Mouse (Mus musculus) neural tube, embryonic 12.5 days (tissue): ENCODE results near the gene Neurl2. TPM values are rescaled to one million over a fixed set of nuclear protein-coding genes. Genes with fewer than 3 reads are reported as not detected.

Source experiments
- ATAC-seq: fragments of 200-750 bp; cut with Nextera tagmentation; 2 replicates; pipeline ENCODE4 v1.8.0; 2017; ENCODE audit warnings: low read depth, mild to moderate bottlenecking, moderate TSS enrichment, moderate library complexity; ENCODE audit not compliant: low FRiP score
- H3K27ac ChIP-seq: fragments of 300-500 bp; sonication (generic); 2 replicates; pipeline ENCODE4 v1.5.1; 2016
- H3K27me3 ChIP-seq: fragments of 300-500 bp; sonication (generic); replicated peaks from 2 replicates; pipeline ENCODE4 v1.6.1; 2016; ENCODE audit warnings: mild to moderate bottlenecking
- H3K36me3 ChIP-seq: fragments of 300-500 bp; sonication (generic); 2 replicates; pipeline ENCODE4 v1.6.1; 2016; ENCODE audit warnings: mild to moderate bottlenecking
- H3K4me1 ChIP-seq: fragments of 300-500 bp; sonication (generic); 2 replicates; pipeline ENCODE4 v1.6.1; 2016
- H3K4me2 ChIP-seq: fragments of 300-500 bp; sonication (generic); replicated peaks from 2 replicates; pipeline ENCODE4 v1.6.1; 2016; ENCODE audit warnings: mild to moderate bottlenecking
- H3K4me3 ChIP-seq: fragments of 300-500 bp; sonication (generic); 2 replicates; pipeline ENCODE4 v1.5.1; 2016
- H3K9ac ChIP-seq: fragments of 300-500 bp; sonication (generic); 2 replicates; pipeline ENCODE4 v1.6.1; 2016; ENCODE audit warnings: mild to moderate bottlenecking
- H3K9me3 ChIP-seq: fragments of 300-500 bp; sonication (generic); 2 replicates; pipeline ENCODE4 v1.6.1; 2016; ENCODE audit warnings: mild to moderate bottlenecking
- WGBS: fragments of 180-500 bp; shearing (Covaris S2); methylation state at CpG from one replicate; pipeline ENCODE4 v1.1.7; 2016; 5-methylcytosine and 5-hydroxymethylcytosine counted together
- polyA plus RNA-seq: library from polyadenylated mRNA; unstranded; fragments of >200 nt; fragmentation: Nextera tagmentation; extraction: Ambion mirVana; gene quantifications from 2 replicates; pipeline ENCODE4 v1.2.1, GENCODE M21; 2016

Gene Neurl2
- polyA plus RNA-seq, 1 experiment from 2014 or later: 4.5 TPM

DNA sequence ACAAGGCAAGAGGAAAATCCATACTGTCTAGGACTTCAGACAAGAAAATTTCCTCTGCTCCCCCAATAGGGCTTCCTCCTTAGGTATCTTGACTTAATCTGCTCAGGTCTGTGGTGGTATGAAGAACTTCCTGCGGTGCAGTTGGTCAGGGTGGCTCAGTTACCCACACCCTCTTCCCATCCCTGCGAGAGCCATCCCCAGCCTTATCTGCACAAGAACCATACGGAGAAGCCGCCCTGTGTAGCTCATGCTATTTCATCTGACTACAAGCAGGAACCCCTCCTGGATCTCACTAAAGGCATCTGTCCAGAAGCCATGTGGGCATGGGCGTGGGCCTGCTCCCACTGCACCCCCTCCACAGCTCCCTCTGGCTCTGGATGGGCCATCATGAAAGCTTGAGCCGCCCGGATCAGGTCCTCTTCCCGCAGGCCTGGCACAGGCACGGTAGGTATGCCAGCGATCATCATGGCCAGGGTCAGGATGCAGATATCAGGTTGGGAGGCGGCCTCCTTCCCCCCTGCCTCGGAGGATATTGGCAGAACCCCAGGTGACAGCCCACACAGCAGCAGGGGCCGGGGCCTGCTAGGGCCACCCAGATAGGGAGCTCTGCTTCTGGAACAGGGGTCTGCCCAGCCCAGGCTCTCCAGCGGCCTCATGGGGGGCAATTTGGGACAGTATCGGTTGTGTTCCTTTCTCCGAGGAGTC is 6.0 kb downstream of the Neurl2 start:
- Histone ChIP-seq H3K4me1 (peaks cover 3% of the 10 kb centered on the region; the same call in 1 of the 2 replicates), H3K9me3 (no peaks in the 10 kb centered on the region; the same call in 1 of the 2 replicates), H3K4me2 (no peak overlapping the region), H3K27ac (no peak overlapping the region), H3K36me3 (peaks cover 43% of the 10 kb centered on the region), H3K4me3 (no peak overlapping the region), H3K27me3 (no peaks in the 10 kb centered on the region), H3K9ac (no peak overlapping the region)
- ATAC-seq: no peak
- WGBS: 92% methylated on average over 16 of the region's 16 CpGs

DNA sequence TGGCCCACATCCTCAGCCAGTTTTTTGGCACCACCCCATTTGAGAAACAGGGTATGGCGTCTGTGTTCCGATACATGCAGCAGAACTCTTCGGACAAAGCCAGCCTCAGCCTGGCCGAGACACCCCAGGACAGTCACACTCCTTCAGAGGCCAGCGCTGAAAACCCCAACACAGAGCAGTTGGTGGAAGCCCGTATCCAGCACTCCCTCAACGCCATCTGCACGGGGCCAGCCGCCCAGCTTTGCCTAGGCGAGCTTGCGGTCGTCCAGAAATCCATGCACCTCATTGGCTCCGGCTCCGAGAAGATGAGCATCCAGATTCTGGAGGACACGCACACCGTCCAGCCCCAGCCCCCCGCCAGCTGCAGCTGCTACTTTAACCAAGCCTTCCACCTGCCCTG is 7.7 kb downstream of the Neurl2 start:
- Histone ChIP-seq H3K36me3 (peaks cover 54% of the 10 kb centered on the region), H3K4me1 (peaks cover 5% of the 10 kb centered on the region; the same call in 1 of the 2 replicates), H3K9ac (no peak overlapping the region), H3K4me3 (no peak overlapping the region), H3K27ac (no peak overlapping the region), H3K4me2 (no peak overlapping the region), H3K27me3 (no peaks in the 10 kb centered on the region), H3K9me3 (no peaks in the 10 kb centered on the region; the same call in 1 of the 2 replicates)
- ATAC-seq: no peak
- 95% methylated on average over 17 of the region's 17 CpGs for WGBS

DNA sequence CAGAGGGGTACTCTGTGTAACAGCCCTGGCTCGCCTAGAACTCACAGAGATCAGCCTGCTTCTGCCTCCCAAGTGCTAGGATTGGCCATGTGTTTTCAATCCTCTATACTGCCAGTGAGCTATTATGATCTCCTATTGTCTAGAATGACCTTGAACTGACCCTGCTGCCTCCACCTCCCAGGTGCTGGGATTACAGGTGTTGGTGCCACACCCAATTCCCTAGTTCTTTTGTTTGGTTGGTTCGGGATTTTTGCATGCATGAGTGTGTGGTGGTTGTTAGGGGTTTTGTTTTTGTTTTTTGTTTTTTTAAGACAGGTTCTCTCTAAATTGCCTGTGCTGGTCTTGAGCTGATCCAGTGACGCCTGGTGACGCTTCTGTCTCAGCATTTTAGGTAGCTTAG is 9.3 kb downstream of the Neurl2 start:
- Histone ChIP-seq H3K4me3 (no peak overlapping the region), H3K36me3 (peaks cover 62% of the 10 kb centered on the region), H3K4me1 (peaks cover 5% of the 10 kb centered on the region; the same call in 1 of the 2 replicates), H3K9me3 (no peaks in the 10 kb centered on the region; the same call in 1 of the 2 replicates), H3K4me2 (peak overlapping the region; percentile 67), H3K27ac (no peak overlapping the region), H3K9ac (no peak overlapping the region), H3K27me3 (no peaks in the 10 kb centered on the region)
- ATAC-seq: no peak
- whole genome bisulfite sequencing: 91% methylated on average over 4 of the region's 4 CpGs

DNA sequence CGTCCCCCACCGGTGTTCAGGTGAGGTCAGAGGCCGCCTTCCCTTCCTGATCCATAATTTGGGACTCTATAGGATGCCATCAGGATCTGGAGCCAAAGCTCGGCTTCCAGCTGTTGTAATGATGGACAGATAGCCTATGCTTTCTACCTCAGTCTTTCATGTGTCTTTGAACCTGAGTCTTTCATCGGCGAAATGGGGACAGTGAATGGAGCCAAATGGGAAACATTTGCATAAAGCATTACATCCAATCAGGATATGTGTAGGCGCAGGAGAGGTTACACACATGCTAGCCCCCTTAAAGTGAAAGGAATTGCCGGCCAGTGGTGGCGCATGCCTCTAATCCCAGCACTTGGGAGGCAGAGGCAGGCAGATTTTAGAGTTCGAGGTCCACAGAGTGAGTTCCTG is 10.1 kb downstream of the Neurl2 start:
- Histone ChIP-seq H3K36me3 (peaks cover 56% of the 10 kb centered on the region), H3K27ac (peak overlapping the region; percentile 68), H3K4me2 (peak overlapping the region; percentile 67), H3K4me3 (peak overlapping the region; percentile 69), H3K4me1 (peaks cover 5% of the 10 kb centered on the region; the same call in 1 of the 2 replicates), H3K27me3 (no peaks in the 10 kb centered on the region), H3K9ac (peak overlapping the region; percentile 68), H3K9me3 (no peaks in the 10 kb centered on the region)
- 4% methylated on average over 10 of the region's 10 CpGs for WGBS
- ATAC-seq: peak; percentile 80

DNA sequence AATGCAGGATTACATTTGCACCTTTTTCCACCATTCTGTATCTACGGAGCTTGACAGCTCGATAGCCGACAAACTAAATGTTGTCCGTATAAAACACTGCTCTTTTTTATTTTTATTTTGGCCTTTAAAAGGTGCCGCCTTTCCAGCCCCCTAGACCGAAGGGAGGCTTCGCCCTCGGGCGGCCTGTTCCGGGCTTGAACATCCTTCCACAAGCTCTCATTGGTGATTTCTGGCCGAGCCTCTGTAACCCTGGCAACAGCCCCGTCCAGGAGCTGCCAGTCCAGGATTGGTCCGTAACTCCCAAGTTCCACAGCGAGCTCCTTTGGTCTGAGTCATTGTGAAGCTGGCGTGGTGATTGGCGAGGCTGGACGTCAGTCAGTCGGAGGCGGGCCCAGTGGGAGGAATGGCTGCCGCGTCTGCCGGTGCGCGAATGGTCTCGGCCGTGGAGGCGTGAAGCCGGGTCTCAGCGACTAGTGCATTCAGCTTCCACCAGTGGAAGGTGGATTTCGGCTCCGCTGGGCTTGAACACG is 10.6 kb downstream of the Neurl2 start, which contains the start of gene Zswim1:
Gene Zswim1, plus strand, starts transcription at position 51 of the 530 bp plus-strand sequence.
- ATAC-seq: peak; percentile 99
- Histone ChIP-seq H3K27ac (peak within 1 kb of the TSS; percentile 68), H3K9me3 (no peaks in the 10 kb centered on the region), H3K4me2 (peak within 1 kb of the TSS; percentile 67), H3K36me3 (peaks cover 51% of the 10 kb centered on the region), H3K27me3 (no peaks in the 10 kb centered on the region), H3K4me3 (peak within 1 kb of the TSS; percentile 69), H3K9ac (peak within 1 kb of the TSS; percentile 68), H3K4me1 (peaks cover 5% of the 10 kb centered on the region; the same call in 1 of the 2 replicates)
- WGBS: 2% methylated on average over 32 of the region's 32 CpGs

DNA sequence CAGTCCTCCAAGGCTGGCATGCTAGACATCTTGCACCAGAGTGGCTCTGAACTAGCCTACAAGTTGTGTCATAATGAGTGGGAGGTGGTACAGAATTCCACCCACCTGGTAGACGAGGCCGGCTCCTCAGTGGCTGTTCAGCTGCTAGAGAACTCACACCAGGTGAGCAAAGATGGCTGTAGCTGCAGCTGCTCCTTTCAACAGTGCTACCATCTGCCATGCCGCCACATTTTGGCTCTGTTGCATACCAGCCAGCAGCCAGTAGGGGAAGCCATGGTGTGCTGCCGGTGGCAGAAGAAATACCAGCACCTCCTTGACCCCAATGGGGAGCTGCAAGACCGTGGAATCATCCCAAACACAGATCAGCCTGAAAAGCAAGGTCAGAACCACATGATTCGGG is 12.2 kb downstream of the Neurl2 start:
- WGBS: 87% methylated on average over 6 of the region's 6 CpGs
- peaks cover 34% of the 10 kb centered on the region for H3K36me3 ChIP-seq

DNA sequence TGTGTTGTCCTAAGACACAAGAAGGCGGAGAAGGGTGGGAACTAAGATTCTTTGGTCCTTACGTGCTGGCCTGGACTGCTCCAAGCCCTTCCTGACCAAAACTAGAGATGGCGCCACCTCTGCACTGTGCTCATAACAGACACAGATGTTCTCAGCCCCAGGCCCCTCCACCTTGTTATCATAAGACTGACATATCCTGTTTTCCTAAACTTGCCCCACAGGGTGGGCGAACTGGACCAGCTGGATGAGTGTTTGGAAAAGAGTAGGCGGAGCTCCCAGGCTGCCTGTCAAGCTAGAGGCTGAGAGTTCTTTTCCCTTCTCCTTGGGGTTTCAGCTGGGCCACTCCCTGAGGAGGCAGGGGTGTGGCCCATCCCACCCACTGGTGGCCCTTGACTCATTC is 15.6 kb downstream of the Neurl2 start:
- Histone ChIP-seq H3K4me2 (no peak overlapping the region), H3K4me3 (no peak overlapping the region), H3K4me1 (peaks cover 5% of the 10 kb centered on the region; the same call in 1 of the 2 replicates), H3K27ac (no peak overlapping the region), H3K9ac (no peak overlapping the region), H3K9me3 (no peaks in the 10 kb centered on the region), H3K36me3 (peaks cover 20% of the 10 kb centered on the region), H3K27me3 (no peaks in the 10 kb centered on the region)
- WGBS: 78% methylated on average over 5 of the region's 5 CpGs
- no peak for ATAC-seq

More for the DNA sequence above, 12.2 kb downstream of the Neurl2 start:
- Histone ChIP-seq H3K27ac (no peak overlapping the region), H3K4me3 (no peak overlapping the region), H3K9me3 (no peaks in the 10 kb centered on the region), H3K4me2 (no peak overlapping the region), H3K27me3 (no peaks in the 10 kb centered on the region), H3K4me1 (peaks cover 5% of the 10 kb centered on the region; the same call in 1 of the 2 replicates), H3K9ac (no peak overlapping the region)
- ATAC-seq: no peak

DNA sequence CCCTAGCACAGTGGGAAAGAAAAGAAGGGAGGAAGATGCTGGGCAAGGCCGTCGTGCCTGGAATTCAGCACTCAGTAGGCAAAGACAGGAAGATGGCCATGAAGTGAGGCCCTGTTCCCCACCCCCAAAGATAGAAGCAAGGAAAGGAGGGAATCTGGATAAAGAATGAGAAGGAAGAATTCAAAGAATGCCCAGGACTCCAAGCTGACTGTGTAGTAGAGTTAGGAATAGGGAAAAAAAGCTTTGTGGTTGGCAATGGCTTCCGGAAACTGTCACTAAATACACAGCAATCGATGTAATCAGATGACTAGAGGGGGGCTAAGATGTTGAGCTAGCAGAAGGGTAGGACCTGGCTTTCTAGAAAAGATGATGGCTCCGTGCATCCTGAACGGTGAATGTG is 16.1 kb downstream of the Neurl2 start:
- peaks cover 20% of the 10 kb centered on the region for H3K36me3 ChIP-seq
- no peak overlapping the region for H3K9ac ChIP-seq
- no peaks in the 10 kb centered on the region for H3K27me3 ChIP-seq
- no peaks in the 10 kb centered on the region for H3K9me3 ChIP-seq
- H3K27ac ChIP-seq: no peak overlapping the region
- H3K4me3 ChIP-seq: no peak overlapping the region
- 85% methylated on average over 6 of the region's 6 CpGs for WGBS
- ATAC-seq: no peak
- peaks cover 1% of the 10 kb centered on the region; the same call in 1 of the 2 replicates for H3K4me1 ChIP-seq
- no peak overlapping the region for H3K4me2 ChIP-seq

DNA sequence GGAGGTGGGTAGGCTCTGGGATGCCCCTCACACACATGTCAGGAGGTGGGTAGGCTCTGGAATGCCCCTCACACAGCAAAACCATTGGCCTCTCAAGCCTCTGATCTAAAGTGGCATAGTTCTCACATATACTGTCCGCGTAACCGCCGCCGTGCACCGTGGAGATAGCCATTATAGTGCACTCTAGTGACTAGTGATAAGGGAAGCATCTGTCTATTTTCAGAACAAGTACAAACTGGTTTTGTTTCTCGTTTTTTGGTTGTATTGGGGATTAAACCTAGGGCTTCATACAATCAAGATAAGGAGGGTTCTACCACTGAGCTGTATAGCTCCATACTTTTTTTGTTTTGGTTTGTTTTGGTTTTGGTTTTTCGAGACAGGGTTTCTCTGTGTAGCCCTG is 17.4 kb downstream of the Neurl2 start:
- Histone ChIP-seq H3K4me2 (no peak overlapping the region), H3K36me3 (peaks cover 11% of the 10 kb centered on the region), H3K27ac (no peak overlapping the region), H3K27me3 (no peaks in the 10 kb centered on the region), H3K4me3 (no peak overlapping the region), H3K9me3 (no peaks in the 10 kb centered on the region), H3K9ac (no peak overlapping the region), H3K4me1 (no peaks in the 10 kb centered on the region)
- no peak for ATAC-seq
- WGBS: 90% methylated on average over 8 of the region's 8 CpGs

DNA sequence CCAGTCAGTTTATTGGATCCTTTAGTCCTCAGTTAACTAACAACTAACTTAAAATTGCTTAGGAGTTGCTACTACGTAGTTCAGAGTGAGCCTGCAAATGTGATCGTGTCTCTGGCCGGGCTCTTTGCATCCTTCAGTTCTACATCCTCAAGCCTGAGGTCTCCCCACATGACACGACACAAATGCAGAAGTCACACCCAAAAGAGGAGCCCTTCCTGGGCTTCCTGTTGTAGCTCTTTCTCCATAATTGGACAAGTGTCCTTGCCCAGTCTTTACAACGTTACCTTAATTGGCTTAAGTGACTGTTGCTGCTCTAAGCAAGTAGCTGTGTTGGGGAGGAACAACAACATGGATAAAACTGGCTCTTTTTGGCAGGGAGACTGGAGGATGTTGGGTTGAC is 17.9 kb downstream of the Neurl2 start:
- Histone ChIP-seq H3K9me3 (no peaks in the 10 kb centered on the region), H3K9ac (no peak overlapping the region), H3K27me3 (no peaks in the 10 kb centered on the region), H3K4me1 (no peaks in the 10 kb centered on the region), H3K27ac (no peak overlapping the region), H3K36me3 (peaks cover 6% of the 10 kb centered on the region), H3K4me2 (no peak overlapping the region), H3K4me3 (no peak overlapping the region)
- WGBS: 92% methylated on average over 5 of the region's 5 CpGs
- no peak for ATAC-seq

DNA sequence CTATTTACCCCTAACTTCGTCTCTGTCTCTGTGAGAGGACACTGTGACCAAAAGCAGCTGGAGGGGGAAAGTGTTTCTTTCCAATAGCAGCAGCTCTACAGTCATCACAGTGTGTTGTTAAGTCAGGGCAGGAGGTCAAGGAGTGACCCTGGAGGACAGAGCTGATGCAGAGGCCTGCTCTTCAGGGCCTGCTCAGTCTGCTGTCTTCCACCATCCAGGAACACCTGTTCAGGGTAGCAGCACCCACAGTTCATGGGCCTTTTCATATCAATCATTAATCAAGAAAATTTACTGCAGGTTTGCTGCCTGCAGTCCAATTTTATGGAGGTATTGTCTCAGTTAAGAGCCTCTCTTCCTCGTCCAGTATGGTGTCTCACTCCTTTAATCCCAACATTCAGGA is 19.7 kb downstream of the Neurl2 start:
- 55% methylated on average over 2 of the region's 2 CpGs for WGBS
- Histone ChIP-seq H3K4me1 (no peaks in the 10 kb centered on the region), H3K4me2 (no peak overlapping the region), H3K27ac (no peak overlapping the region), H3K4me3 (no peak overlapping the region), H3K9ac (no peak overlapping the region), H3K27me3 (no peaks in the 10 kb centered on the region), H3K9me3 (no peaks in the 10 kb centered on the region), H3K36me3 (peaks cover 5% of the 10 kb centered on the region; the same call in 1 of the 2 replicates)
- ATAC-seq: no peak

DNA sequence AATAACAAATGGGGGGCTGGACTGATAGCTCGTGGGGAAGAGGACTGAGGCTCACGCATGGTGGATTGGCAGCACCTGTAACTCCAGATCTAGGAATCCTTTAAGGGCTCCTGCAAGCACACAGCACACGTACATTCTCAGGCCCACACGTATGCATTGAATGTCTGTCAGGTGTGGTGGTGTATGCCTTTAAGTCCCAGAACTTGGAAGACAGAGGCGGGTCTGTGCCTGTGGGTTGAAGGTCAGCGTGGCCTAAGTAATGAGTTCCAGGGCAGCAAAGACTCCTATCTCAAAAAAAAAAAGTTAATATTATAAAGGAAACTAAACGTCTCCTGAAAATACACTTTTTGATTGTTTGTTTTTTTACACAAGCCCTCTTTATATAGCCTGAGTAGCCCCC is 26.6 kb downstream of the Neurl2 start:
- Histone ChIP-seq H3K4me2 (peak overlapping the region; percentile 77; the same call in 1 of the 2 replicates), H3K27ac (no peak overlapping the region), H3K4me3 (no peak overlapping the region), H3K9ac (no peak overlapping the region), H3K36me3 (peaks cover 8% of the 10 kb centered on the region; the same call in 1 of the 2 replicates), H3K9me3 (no peaks in the 10 kb centered on the region), H3K27me3 (no peaks in the 10 kb centered on the region), H3K4me1 (peaks cover 17% of the 10 kb centered on the region)
- ATAC-seq: no peak
- WGBS: 82% methylated on average over 7 of the region's 7 CpGs
